Mouse (Mus musculus): ENCODE results near the gene Ralgapa2.

GRCm38 (mm10) chr2:146218161-146218691 is 293.9 kb downstream of the Ralgapa2 start:
- TF ChIP-seq POLR2A (IDR thresholded peaks at IDR 0.05; ENCODE audit: borderline replicate concordance, extremely low read depth, low read depth, low read length) (no peak), CTCF (IDR thresholded peaks at IDR 0.05; ENCODE audit: insufficient read depth, low read length) (no peak)
